In the genomic region with DNA sequence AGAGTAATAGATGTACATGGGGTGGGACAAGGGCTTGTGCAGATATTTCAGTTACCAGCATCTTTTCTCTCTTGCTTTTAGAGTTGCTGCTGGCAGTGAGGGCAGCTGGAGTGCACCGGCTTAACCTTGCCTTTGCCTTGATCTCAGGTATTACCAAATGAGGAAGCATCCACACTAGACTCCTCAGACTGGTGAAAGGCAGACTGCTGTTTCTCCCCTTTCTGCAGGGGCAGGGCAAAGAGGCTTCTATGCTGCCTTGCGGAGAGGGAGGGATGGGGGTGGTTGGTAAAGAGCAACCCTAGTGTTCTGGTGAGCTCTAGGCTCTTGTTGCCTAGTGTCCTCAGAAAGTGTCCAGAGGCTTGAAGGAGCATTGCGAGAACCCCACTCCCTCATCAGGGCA, we compare ENCODE assay signal across 23 mouse cellular contexts.
DNase-seq lines count a peak whose midpoint lies in the region; ATAC-seq and TF ChIP-seq lines count a peak whose summit lies in the region.
"Had no signal": no experiment of that assay in that cellular context is flagged by ENCODE, and none has a peak within 500 bp of the region (broad histone marks: within the 10 kb centered on the region; RNA-seq: fewer than 3 reads in every experiment).

No protein-coding gene starts in this region.

- WGBS in midbrain, embryonic 10.5 days = 41% methylated on average over 3 of the region's 3 CpGs
- 67% methylated on average over 3 of the region's 3 CpGs for WGBS in midbrain, embryonic 11.5 days
- WGBS in midbrain, embryonic 15.5 days = 58% methylated on average over 3 of the region's 3 CpGs
- 61% methylated on average over 3 of the region's 3 CpGs for WGBS in intestine, postnatal 0 days

- no peak overlapping the region for H3K4me2 ChIP-seq in midbrain, embryonic 11.5 days
- no peak overlapping the region for H3K4me2 ChIP-seq in midbrain, embryonic 15.5 days
- H3K4me2 ChIP-seq in intestine, postnatal 0 days (replicated peaks; ENCODE audit: low read depth) = no peak overlapping the region

- H3K9me3 ChIP-seq in midbrain, embryonic 10.5 days (replicated peaks) = no peaks in the 10 kb centered on the region
- H3K9me3 ChIP-seq in midbrain, embryonic 11.5 days (ENCODE audit: control insufficient read depth, low read length) = no peaks in the 10 kb centered on the region
- no peaks in the 10 kb centered on the region for H3K9me3 ChIP-seq in midbrain, embryonic 15.5 days
- H3K9me3 ChIP-seq in intestine, postnatal 0 days (ENCODE audit: control insufficient read depth) = no peaks in the 10 kb centered on the region
- H3K9me3 ChIP-seq: embryonic facial prominence, embryonic 10.5 days had no signal

- no peak overlapping the region for H3K4me3 ChIP-seq in midbrain, embryonic 10.5 days
- H3K4me3 ChIP-seq in midbrain, embryonic 11.5 days (ENCODE audit: low read depth, low read length) = no peak overlapping the region
- no peak overlapping the region for H3K4me3 ChIP-seq in midbrain, embryonic 15.5 days
- no peak overlapping the region for H3K4me3 ChIP-seq in intestine, postnatal 0 days (ENCODE audit: low read depth, low read length)
- H3K4me3 ChIP-seq: embryonic facial prominence, embryonic 10.5 days had no signal

- H3K36me3 ChIP-seq in midbrain, embryonic 10.5 days = no peaks in the 10 kb centered on the region
- no peaks in the 10 kb centered on the region for H3K36me3 ChIP-seq in midbrain, embryonic 11.5 days (ENCODE audit: control insufficient read depth, insufficient read depth, low read length)
- no peaks in the 10 kb centered on the region for H3K36me3 ChIP-seq in midbrain, embryonic 15.5 days (replicated peaks)
- no peaks in the 10 kb centered on the region for H3K36me3 ChIP-seq in intestine, postnatal 0 days (ENCODE audit: control insufficient read depth, insufficient read depth)
- H3K36me3 ChIP-seq: embryonic facial prominence, embryonic 10.5 days had no signal

- H3K27me3 ChIP-seq in midbrain, embryonic 10.5 days (ENCODE audit: low read depth, poor library complexity, severe bottlenecking) = peaks cover 11% of the 10 kb centered on the region; the same call in 1 of the 2 replicates
- H3K27me3 ChIP-seq in midbrain, embryonic 11.5 days (ENCODE audit: control insufficient read depth, insufficient read depth, low read length) = no peaks in the 10 kb centered on the region
- H3K27me3 ChIP-seq in midbrain, embryonic 15.5 days (replicated peaks) = no peaks in the 10 kb centered on the region
- H3K27me3 ChIP-seq in intestine, postnatal 0 days (replicated peaks; ENCODE audit: control insufficient read depth, insufficient read depth, low read length) = no peaks in the 10 kb centered on the region
- H3K27me3 ChIP-seq: CH12.LX had no signal

- peak overlapping the region; percentile 67; the same call in 1 of the 2 replicates for H3K27ac ChIP-seq in midbrain, embryonic 10.5 days (replicated peaks)
- no peak overlapping the region for H3K27ac ChIP-seq in midbrain, embryonic 11.5 days (ENCODE audit: low read depth, low read length)
- peak overlapping the region; percentile 74 for H3K27ac ChIP-seq in midbrain, embryonic 15.5 days
- H3K27ac ChIP-seq in intestine, postnatal 0 days (ENCODE audit: low read depth, low read length) = no peak overlapping the region
- H3K27ac ChIP-seq: embryonic facial prominence, embryonic 10.5 days; macrophage had no signal

- H3K4me1 ChIP-seq in midbrain, embryonic 10.5 days = peaks cover 48% of the 10 kb centered on the region
- H3K4me1 ChIP-seq in midbrain, embryonic 11.5 days (ENCODE audit: control insufficient read depth, insufficient read depth, low read length) = peaks cover 21% of the 10 kb centered on the region
- peaks cover 69% of the 10 kb centered on the region for H3K4me1 ChIP-seq in midbrain, embryonic 15.5 days
- H3K4me1 ChIP-seq in intestine, postnatal 0 days (replicated peaks; ENCODE audit: control insufficient read depth, insufficient read depth, low read length) = no peaks in the 10 kb centered on the region

- H3K9ac ChIP-seq in midbrain, embryonic 11.5 days (ENCODE audit: low read length) = no peak overlapping the region
- no peak overlapping the region for H3K9ac ChIP-seq in midbrain, embryonic 15.5 days
- H3K9ac ChIP-seq in intestine, postnatal 0 days (ENCODE audit: low read depth, low read length) = no peak overlapping the region
- H3K9ac ChIP-seq: liver, postnatal 0 days had no signal

- DNase-seq in midbrain, embryonic 10.5 days (ENCODE audit: low spot score) = no peak
- no peak for DNase-seq in midbrain, embryonic 11.5 days (ENCODE audit: low spot score, missing footprints)
- DNase-seq in ZHBTc4 (ENCODE audit: low read depth, low spot score) = peak; percentile 26
- DNase-seq in embryo, embryonic 11 days = no peak
- no peak for DNase-seq in gastrocnemius, postnatal 25 days
- DNase-seq: adrenal gland, adult 2 months; B cell, adult 2 months; cerebellum, adult 11 months; cerebellum, adult 9-11 months; gastrocnemius, postnatal 14 days; heart, adult 18-20 months; kidney, adult 8-10 months; kidney, postnatal 10 days; liver, postnatal 0 days; right cerebral cortex, postnatal 25 days; spleen, adult 18-20 months had no signal

- ATAC-seq in midbrain, embryonic 11.5 days (ENCODE audit: low FRiP score) = no peak
- ATAC-seq in midbrain, embryonic 15.5 days (replicated peaks) = no peak
- ATAC-seq in intestine, postnatal 0 days = no peak
- ATAC-seq: forebrain, embryonic 16.5 days; liver, postnatal 0 days; lung, postnatal 0 days had no signal

- TF ChIP-seq CTCF in intestine, postnatal 0 days (IDR thresholded peaks at IDR 0.05; ENCODE audit: low read depth) = no peak

Comparison
In these comparisons a context has a peak if more than half of its experiments do, and no peak if none do; other contexts are left out.
1. H3K27ac ChIP-seq: peak in midbrain, embryonic 10.5 days (single experiment) and midbrain, embryonic 15.5 days (single experiment); none in midbrain, embryonic 11.5 days (single experiment) and intestine, postnatal 0 days (single experiment).